Mouse (Mus musculus): ENCODE results near the gene Wdr45b.
"Not testable (repeated sequence)": the region's sequence is repeated elsewhere in the genome, so short reads cannot be mapped to it uniquely, and the experiment has no call there.

Gene Wdr45b

DNA sequence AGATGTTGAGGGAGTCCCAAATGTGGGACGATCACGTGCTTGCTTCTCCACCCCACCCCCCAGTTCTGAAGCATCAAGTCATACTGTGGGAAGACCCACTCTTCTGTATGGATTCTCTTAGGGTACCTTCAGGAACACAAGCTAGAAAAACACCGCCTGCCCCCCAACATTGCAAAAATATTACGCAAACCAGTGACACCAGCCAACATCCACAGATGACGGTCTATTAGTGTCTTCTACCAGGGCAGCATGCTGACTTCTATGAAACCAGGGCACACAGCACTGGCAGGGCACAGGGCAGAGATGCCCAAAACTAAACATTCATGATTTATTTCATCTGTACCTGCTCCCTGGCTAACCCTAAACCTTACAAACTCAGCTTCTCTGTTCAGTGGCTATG lies 27.6 kb downstream of the Wdr45b start:
- DNase-seq = no peak

DNA sequence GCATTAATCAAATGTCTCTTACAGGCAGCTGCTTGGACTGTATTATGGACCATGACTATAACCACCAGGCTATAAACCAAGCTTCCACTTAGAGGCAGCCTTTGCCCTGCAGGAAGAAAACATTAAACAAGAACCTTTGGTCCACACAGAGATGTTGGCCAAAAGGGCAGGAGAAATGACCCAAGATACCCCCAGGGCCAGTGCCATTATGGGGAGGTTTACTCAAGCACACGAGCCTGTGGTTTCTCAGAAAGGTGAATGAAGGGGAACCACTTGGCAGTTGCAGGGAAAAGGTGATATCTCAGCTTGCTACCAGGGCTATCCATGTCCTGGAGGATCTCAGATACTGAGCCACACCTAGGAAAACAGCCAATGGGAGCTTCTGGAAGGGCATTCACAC lies 28.2 kb downstream of the Wdr45b start:
- no peak for DNase-seq

DNA sequence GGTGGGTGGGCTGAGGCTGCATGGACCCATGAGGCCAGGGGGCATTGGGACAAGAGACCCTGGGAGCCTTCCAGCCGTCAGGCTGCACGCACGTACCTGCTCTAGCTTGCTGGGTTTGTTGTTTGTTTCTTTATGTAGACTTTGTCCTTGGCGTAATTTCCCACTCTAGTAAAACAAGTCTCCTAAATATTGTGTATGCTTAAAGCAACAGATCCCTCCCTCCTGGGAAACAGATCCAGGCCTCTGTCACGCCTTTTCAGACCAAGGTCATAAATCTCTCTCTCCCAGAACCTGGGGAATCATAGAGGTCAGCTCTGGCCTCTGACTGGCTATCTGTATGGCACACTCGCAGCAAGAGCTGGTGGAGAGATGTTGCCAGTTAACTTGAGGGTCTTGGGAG lies 46.5 kb downstream of the Wdr45b start:
- DNase-seq = not testable (repeated sequence)

DNA sequence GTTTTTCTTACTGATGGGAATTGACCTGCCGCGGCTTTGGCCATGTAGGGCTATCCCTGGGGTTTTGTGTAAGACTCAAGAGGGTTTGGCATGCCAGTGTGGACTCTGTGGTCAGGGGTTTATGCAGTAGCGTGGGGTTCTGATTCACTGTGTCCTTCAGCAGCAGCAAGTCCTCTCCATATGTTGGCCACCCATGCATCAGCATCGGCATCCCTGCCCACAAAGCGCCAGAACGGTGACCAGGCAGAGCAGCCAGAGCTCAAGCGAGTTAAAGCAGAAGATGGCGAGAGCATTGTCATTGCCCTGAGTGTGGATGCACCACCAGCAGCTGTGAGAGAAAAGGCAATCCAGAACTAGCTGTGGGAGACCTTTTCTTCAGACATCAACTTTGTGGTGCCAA lies 47.6 kb downstream of the Wdr45b start:
- DNase-seq = no peak

DNA sequence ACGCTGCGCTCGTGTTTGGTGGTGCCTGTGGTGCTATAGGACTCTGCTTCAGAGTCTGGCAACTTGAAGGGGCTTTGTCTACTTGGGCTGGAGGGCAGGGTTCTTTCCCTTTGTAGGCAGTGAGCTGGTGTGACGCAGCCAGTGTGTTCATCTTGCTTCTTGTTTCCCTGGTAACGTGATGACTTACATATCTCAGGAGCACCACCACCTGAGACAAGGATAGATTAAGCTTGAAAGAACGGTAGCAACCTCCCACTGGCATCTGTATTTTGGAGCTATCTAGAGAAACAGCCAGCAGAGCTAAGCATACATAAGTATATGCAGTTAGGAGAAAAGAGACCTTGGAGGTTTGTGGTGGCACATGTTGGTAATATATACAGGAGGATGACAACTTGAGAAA lies 48.9 kb downstream of the Wdr45b start:
- DNase-seq = no peak

DNA sequence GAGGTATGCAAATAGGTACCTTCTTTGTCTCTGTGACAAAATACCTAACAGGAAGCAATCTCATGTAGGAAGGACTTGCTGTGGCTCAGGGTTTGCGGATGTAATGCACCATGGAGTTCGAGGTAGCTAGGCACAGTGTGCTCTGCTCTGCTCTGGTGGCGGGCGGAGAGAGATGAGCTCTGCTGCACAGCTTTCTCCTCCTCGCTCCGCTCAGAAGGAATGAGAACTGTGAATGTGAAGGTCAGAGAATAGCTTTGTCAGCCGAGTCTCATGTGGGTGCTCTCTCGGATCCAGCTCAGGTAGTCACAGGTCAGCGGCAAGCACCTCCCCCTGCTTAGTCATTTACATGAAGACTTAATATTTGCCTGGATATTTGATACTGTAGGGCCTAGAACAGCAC lies 54.0 kb downstream of the Wdr45b start:
- DNase-seq = no peak

DNA sequence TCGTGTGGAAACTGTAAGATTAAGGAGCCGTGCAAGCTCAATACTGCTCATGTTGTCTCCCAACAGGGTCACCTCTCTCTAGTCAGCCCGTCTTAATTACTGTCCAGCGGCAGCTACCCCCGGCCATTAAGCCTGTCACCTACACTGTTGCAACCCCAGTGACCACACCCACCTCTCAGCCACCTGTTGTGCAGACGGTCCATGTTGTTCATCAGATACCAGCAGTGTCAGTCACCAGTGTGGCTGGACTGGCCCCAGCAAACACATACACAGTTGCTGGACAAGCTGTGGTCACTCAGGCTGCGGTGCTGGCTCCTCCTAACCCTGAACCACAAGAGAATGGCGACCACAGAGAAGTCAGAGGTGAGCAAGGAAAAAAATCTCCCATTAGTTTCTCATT lies 55.8 kb downstream of the Wdr45b start:
- no peak for DNase-seq

DNA sequence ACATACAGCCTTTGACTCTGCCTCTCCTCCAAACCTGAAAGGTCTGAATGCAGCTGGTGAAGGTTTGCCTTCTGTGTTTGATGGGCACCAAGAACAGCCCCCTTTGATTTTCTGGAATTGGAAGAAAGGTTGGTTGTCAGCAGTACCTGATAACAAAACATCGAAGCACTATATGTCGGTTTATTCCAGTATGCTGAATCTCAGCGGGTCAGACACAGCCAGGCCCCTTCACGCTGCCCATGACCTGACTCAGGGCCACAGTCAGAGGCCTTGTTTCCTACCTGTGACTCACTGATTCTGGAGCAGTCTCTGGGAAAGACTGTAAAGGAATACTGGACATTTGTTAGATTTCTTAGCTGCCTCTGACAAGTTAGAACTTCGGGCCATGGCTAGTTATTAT lies 59.5 kb downstream of the Wdr45b start:
- DNase-seq = no peak

DNA sequence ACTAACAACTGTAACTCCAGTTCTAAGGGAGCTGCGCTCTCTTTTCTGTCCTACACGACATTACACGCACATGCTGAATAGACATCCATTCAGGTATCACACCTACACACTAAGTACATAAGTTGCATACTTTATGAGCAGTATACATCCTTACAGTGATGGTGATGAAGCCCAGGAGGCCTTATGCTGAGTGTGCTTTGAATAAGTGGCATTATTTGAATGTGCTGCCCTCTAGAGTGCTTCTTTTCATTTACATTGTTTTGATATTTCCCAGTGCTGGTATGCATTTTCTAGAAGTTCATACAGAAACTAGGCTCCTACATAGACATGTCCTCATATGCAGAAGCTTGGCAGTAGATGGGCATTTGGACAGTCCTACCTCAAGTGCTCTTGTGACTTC lies 64.4 kb downstream of the Wdr45b start:
- DNase-seq = no peak

DNA sequence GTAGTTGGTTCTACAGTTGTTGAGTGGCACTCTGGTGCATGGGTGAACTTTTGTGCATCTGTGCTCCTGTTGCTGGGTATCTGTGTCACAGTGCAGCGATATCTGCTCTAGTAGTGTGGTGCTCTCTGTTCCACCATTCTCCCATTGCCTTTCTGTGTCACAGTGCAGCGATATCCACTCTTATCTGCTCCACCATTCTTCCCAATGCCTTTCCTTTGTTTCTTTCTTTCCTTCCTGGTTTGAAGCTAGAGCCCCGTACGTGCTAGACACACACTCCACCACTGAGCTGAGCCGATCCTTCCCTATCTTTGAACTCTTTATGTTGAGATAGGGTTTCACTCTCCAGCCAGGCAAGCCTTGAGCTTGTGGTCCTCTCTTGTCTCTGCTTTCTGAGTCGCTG lies 71.3 kb downstream of the Wdr45b start:
- no peak for DNase-seq

DNA sequence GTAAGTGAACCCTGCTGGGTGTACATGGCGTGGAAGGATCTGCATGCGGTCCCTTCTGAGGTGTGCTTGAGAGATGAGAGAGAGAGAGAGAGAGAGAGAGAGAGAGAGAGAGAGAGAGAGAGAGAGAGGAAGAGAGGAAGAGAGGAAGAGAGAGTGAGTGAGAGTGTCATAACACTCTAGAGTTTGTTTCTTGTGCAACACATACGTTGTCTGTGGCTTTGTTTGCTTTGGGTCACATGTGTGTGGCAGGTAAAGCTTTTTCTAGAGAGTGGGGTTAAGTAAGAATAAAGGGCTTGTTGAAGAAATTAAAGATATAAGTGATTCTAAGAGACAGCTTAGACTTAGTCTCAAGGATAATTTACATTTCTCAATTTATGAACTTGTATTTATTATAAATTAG lies 76.2 kb downstream of the Wdr45b start:
- no peak for DNase-seq

DNA sequence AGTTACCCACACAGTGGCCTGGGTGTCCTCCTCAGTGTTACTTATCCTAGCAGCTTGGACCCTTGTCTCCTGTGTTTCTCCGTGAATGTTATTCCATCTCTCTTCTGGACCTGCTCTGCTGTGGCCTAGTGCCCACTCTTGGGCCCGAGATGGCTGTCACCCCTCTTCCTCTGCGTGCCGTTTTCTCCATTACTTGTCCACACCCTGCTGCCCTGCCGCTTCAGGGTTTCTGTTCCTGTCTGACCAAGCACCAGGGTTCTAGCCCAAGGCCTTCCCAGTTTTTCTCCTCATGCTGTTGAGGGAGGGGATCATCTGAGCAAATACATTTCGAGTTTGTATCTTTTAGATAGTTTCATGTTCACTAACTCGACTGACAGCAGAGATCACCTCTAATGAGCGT lies 76.7 kb downstream of the Wdr45b start:
- DNase-seq = no peak

Measured in cerebellum, adult 18-20 months (tissue).